Mouse (Mus musculus): ENCODE data around the gene Spag7. TPM values are rescaled to one million over a fixed set of nuclear protein-coding genes. Genes with fewer than 3 reads are reported as not detected.
A peak's percentile ranks its signal among the peaks of the same experiment; 100 is the strongest.

Spag7 gene
- polyA plus RNA-seq, 2 experiments = 27.4 to 42.0 TPM

DNA sequence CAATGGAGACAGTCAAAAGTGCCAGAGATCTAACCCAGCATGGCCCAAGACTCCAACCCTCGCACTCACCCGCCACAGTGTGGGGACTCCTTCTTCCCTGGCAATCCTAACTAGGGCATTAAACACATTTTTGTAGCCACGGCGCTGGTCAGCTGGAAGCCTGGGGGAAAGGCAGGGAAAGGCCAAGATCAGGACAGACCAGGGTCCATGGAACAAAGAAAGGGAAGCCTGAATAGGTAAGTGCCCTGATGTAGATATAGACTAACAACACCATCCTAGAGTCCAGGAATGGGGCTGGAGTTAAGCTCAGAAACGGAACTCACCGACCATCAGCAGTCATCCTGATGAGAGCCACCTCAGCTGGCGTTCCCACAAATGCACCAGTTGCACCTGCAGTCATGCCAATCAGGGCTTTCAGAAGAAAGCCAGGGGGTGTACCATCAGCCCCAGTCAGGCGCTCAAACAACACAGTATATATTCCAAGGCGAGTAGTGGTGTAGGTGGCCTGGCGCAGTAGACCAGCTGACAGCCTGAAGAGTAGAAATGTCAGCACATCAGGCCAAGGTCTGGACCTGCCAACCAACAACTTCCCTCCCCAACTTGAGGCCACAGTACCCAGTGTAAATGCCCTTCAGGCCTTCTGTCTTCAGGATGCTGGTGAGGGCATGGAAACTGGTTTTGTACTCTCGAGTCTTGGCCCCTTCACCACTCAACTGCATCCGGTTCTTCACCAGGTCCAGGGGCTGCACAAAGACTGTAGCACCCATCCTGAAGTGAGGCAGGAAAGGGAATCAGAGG lies 23.6 kb downstream of the Spag7 start:
- Histone ChIP-seq H3K4me2 (ENCODE audit: low read depth) (peak overlapping the region; percentile 97), H3K27me3 (ENCODE audit: control insufficient read depth, insufficient read depth, low read length) (no peaks in the 10 kb centered on the region), H3K36me3 (replicated peaks; ENCODE audit: control insufficient read depth, insufficient read depth, low read depth) (peaks cover 26% of the 10 kb centered on the region), H3K4me3 (ENCODE audit: insufficient read depth in 1 of 2, low read depth in 2 of 2, low read length in 2 of 2) (peak overlapping the region; percentile 61 to 93), H3K9me3 (ENCODE audit: control insufficient read depth, low read length) (no peaks in the 10 kb centered on the region), H3K9ac (replicated peaks) (peak overlapping the region; percentile 79), H3K4me1 (replicated peaks; ENCODE audit: control insufficient read depth in 2 of 2, insufficient read depth in 2 of 2, low read length in 1 of 2) (peaks cover 25 to 36% of the 10 kb centered on the region in 2 experiments), H3K27ac (peak overlapping the region; percentile 53)
- WGBS (ENCODE audit: insufficient replicate concordance) = 80% methylated on average over 12 of the region's 12 CpGs
- no peak for TF ChIP-seq EP300 (IDR thresholded peaks at IDR 0.05; ENCODE audit: low read depth)
- TF ChIP-seq CTCF (IDR thresholded peaks at IDR 0.05; ENCODE audit: low read depth) = no peak
- ATAC-seq (ENCODE audit: insufficient read depth) = no peak
- DNase-seq (ENCODE audit: low read depth in 3 of 3, low spot score in 3 of 3) = no peak

DNA sequence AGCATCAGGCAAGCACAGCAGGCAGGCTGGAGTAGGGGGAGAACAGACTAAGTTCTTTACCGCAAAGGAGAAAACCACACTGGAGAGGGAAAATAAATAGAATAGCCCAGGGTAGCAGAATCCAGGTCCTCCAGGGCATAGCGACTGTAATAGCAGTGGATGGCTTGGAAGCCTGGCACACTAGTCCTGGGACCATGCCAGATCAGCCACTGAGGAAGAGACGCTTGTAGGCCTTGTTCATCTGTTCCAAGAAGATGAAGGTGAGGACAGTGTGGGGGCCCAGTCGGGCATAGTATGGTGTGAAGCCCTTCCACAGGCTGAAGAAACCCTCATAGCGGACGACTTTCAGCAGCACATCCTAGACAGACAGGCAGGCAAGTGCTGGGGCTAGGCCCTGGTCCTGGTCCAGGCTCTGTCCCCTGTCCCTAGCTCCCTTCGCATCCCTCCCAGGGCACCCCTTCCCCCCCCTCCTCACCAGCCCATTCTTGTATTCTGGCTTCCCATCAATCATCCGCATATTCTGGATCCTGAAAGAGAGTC lies 24.6 kb downstream of the Spag7 start:
- Histone ChIP-seq H3K27me3 (ENCODE audit: control insufficient read depth, insufficient read depth, low read length) (no peaks in the 10 kb centered on the region), H3K9me3 (ENCODE audit: control insufficient read depth, low read length) (no peaks in the 10 kb centered on the region), H3K4me2 (ENCODE audit: low read depth) (no peak overlapping the region), H3K4me1 (replicated peaks; ENCODE audit: control insufficient read depth in 2 of 2, insufficient read depth in 2 of 2, low read length in 1 of 2) (peaks cover 24 to 35% of the 10 kb centered on the region in 2 experiments), H3K9ac (replicated peaks) (no peak overlapping the region), H3K27ac (no peak overlapping the region), H3K4me3 (ENCODE audit: insufficient read depth in 1 of 2, low read depth in 2 of 2, low read length in 2 of 2) (no peak overlapping the region), H3K36me3 (replicated peaks; ENCODE audit: control insufficient read depth, insufficient read depth, low read depth) (peaks cover 16% of the 10 kb centered on the region)
- WGBS (ENCODE audit: insufficient replicate concordance) = 83% methylated on average over 8 of the region's 8 CpGs
- ATAC-seq (ENCODE audit: insufficient read depth) (no peak), DNase-seq (ENCODE audit: low read depth in 3 of 3, low spot score in 3 of 3) (no peak)
- TF ChIP-seq EP300 (IDR thresholded peaks at IDR 0.05; ENCODE audit: low read depth) (no peak), CTCF (IDR thresholded peaks at IDR 0.05; ENCODE audit: low read depth) (no peak)

DNA sequence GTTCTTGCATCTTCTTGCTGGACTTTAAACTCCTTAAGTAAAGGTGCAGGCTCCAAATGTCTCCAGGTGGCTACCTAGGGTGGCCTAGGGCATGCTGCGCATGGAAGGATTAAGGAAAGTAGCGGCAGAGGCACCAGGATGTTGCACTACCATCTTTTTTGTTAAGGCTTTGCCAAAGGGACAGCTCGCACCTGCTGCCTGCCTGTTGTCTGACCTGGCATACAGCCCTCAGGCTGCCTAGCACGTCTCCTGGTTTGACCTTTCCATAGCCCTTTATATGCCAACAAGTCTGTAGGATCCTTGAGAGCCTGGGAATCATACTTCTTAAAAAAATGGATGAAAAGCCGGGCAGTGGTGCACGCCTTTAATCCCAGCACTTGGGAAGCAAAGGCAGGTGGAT lies 26.2 kb downstream of the Spag7 start:
- TF ChIP-seq EP300 (IDR thresholded peaks at IDR 0.05; ENCODE audit: low read depth) = no peak
- TF ChIP-seq CTCF (IDR thresholded peaks at IDR 0.05; ENCODE audit: low read depth) = no peak
- Histone ChIP-seq H3K4me2 (ENCODE audit: low read depth) (no peak overlapping the region), H3K9me3 (ENCODE audit: control insufficient read depth, low read length) (no peaks in the 10 kb centered on the region), H3K27me3 (ENCODE audit: control insufficient read depth, insufficient read depth, low read length) (no peaks in the 10 kb centered on the region), H3K27ac (no peak overlapping the region), H3K4me1 (replicated peaks; ENCODE audit: control insufficient read depth in 2 of 2, insufficient read depth in 2 of 2, low read length in 1 of 2) (peaks cover 28 to 38% of the 10 kb centered on the region in 2 experiments), H3K36me3 (replicated peaks; ENCODE audit: control insufficient read depth, insufficient read depth, low read depth) (peaks cover 6% of the 10 kb centered on the region), H3K4me3 (ENCODE audit: insufficient read depth in 1 of 2, low read depth in 2 of 2, low read length in 2 of 2) (no peak overlapping the region), H3K9ac (replicated peaks) (no peak overlapping the region)
- no peak for DNase-seq (ENCODE audit: low read depth in 3 of 3, low spot score in 3 of 3)
- no peak for ATAC-seq (ENCODE audit: insufficient read depth)
- 81% methylated on average over 6 of the region's 6 CpGs for WGBS (ENCODE audit: insufficient replicate concordance)

DNA sequence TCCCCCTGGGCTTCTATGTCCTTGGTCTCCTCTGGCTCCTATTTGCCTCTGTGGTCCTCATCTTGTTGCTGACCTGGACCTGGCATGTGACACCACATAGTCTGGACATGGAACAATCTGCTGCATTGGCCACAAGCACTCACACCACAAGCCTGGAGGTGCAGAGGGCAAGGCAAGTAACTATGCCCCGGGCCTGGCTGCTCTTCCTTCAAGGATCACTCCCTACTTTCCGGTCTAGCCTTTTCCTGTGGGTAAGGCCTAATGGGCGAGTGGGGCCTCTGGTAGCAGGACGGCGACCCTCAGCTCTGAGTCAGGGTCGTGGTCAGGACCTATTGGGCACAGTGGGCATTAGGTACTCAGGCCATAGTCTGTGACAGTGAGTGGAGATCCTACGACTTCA lies 28.0 kb downstream of the Spag7 start:
- no peaks in the 10 kb centered on the region for H3K9me3 ChIP-seq (ENCODE audit: control insufficient read depth, low read length)
- H3K9ac ChIP-seq (replicated peaks) = no peak overlapping the region
- TF ChIP-seq EP300 (IDR thresholded peaks at IDR 0.05; ENCODE audit: low read depth) (no peak), CTCF (IDR thresholded peaks at IDR 0.05; ENCODE audit: low read depth) (no peak)
- ATAC-seq (ENCODE audit: insufficient read depth) = no peak
- WGBS (ENCODE audit: insufficient replicate concordance) = 52% methylated on average over 7 of the region's 7 CpGs
- no peak for DNase-seq (ENCODE audit: low read depth in 3 of 3, low spot score in 3 of 3)
- H3K36me3 ChIP-seq (replicated peaks; ENCODE audit: control insufficient read depth, insufficient read depth, low read depth) = peaks cover 6% of the 10 kb centered on the region
- H3K4me3 ChIP-seq (ENCODE audit: insufficient read depth in 1 of 2, low read depth in 2 of 2, low read length in 2 of 2) = no peak overlapping the region
- H3K4me2 ChIP-seq (ENCODE audit: low read depth) = no peak overlapping the region
- peaks cover 36 to 46% of the 10 kb centered on the region in 2 experiments for H3K4me1 ChIP-seq (replicated peaks; ENCODE audit: control insufficient read depth in 2 of 2, insufficient read depth in 2 of 2, low read length in 1 of 2)
- H3K27me3 ChIP-seq (ENCODE audit: control insufficient read depth, insufficient read depth, low read length) = no peaks in the 10 kb centered on the region
- H3K27ac ChIP-seq = no peak overlapping the region

DNA sequence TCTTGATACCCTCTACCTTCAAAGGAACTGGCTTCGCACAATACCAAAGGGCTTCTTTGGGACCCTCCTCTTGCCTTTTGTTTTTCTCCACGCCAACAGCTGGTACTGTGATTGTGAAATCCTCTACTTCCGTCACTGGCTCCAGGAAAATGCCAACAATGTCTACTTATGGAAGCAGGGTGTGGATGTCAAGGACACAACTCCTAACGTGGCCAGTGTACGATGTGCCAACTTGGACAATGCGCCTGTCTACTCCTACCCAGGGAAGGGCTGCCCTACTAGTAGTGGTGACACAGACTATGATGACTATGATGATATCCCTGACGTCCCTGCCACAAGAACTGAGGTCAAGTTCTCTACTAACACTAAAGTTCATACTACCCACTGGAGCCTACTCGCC lies 29.2 kb downstream of the Spag7 start:
- Histone ChIP-seq H3K27ac (no peak overlapping the region), H3K4me3 (ENCODE audit: insufficient read depth in 1 of 2, low read depth in 2 of 2, low read length in 2 of 2) (no peak overlapping the region), H3K9ac (replicated peaks) (no peak overlapping the region), H3K27me3 (ENCODE audit: control insufficient read depth, insufficient read depth, low read length) (no peaks in the 10 kb centered on the region), H3K4me2 (ENCODE audit: low read depth) (no peak overlapping the region), H3K4me1 (replicated peaks; ENCODE audit: control insufficient read depth in 2 of 2, insufficient read depth in 2 of 2, low read length in 1 of 2) (peaks cover 30 to 35% of the 10 kb centered on the region in 2 experiments), H3K36me3 (replicated peaks; ENCODE audit: control insufficient read depth, insufficient read depth, low read depth) (peaks cover 6% of the 10 kb centered on the region), H3K9me3 (ENCODE audit: control insufficient read depth, low read length) (no peaks in the 10 kb centered on the region)
- DNase-seq (ENCODE audit: low read depth in 3 of 3, low spot score in 3 of 3) (no peak), ATAC-seq (ENCODE audit: insufficient read depth) (no peak)
- no peak for TF ChIP-seq CTCF (IDR thresholded peaks at IDR 0.05; ENCODE audit: low read depth)
- TF ChIP-seq EP300 (IDR thresholded peaks at IDR 0.05; ENCODE audit: low read depth) = no peak
- 70% methylated on average over 8 of the region's 8 CpGs for WGBS (ENCODE audit: insufficient replicate concordance)

All from liver, embryonic 14.5 days (tissue).